Mouse (Mus musculus) stomach, embryonic 14.5 days (tissue): ENCODE data around the gene Tmem9b. TPM values are rescaled to one million over a fixed set of nuclear protein-coding genes. Genes with fewer than 3 reads are reported as not detected.
A peak's percentile ranks its signal among the peaks of the same experiment; 100 is the strongest.

Experiments
- ATAC-seq: fragments of 200-750 bp; cut with Nextera tagmentation; 2 replicates; pipeline ENCODE4 v1.8.0; 2017; ENCODE audit warnings: low read depth, moderate TSS enrichment; ENCODE audit not compliant: insufficient number of reproducible peaks, insufficient read depth, low FRiP score
- H3K27ac ChIP-seq: fragments of 300-500 bp; sonication (generic); 2 replicates; pipeline ENCODE4 v1.5.1; 2014; ENCODE audit warnings: mild to moderate bottlenecking, low read length, moderate library complexity, mixed read lengths
- H3K27me3 ChIP-seq: fragments of 300-500 bp; sonication (generic); 2 replicates; pipeline ENCODE4 v1.6.1; 2014; ENCODE audit warnings: low read length, control low read depth, mixed read lengths; ENCODE audit not compliant: control insufficient read depth, insufficient read depth
- H3K36me3 ChIP-seq: fragments of 300-500 bp; sonication (generic); 2 replicates; pipeline ENCODE4 v1.6.1; 2014; ENCODE audit warnings: mild to moderate bottlenecking, control low read depth, low read length, moderate library complexity, mixed read lengths; ENCODE audit not compliant: control insufficient read depth, insufficient read depth
- H3K4me1 ChIP-seq: fragments of 300-500 bp; sonication (generic); 2 replicates; pipeline ENCODE4 v1.6.1; 2014; ENCODE audit warnings: low read length, control low read depth, mixed read lengths; ENCODE audit not compliant: control insufficient read depth, insufficient read depth
- H3K4me2 ChIP-seq: fragments of 300-500 bp; sonication (generic); replicated peaks from 2 replicates; pipeline ENCODE4 v1.6.1; 2014; ENCODE audit warnings: low read depth, low read length, control low read depth
- H3K4me3 ChIP-seq: fragments of 300-500 bp; sonication (generic); 2 replicates; pipeline ENCODE4 v1.5.1; 2014; ENCODE audit warnings: low read depth, low read length, control low read depth
- H3K9ac ChIP-seq: fragments of 300-500 bp; sonication (generic); replicated peaks from 2 replicates; pipeline ENCODE4 v1.6.1; 2014; ENCODE audit warnings: low read depth, mild to moderate bottlenecking, control low read depth, low read length, moderate library complexity, mixed read lengths
- H3K9me3 ChIP-seq: fragments of 300-500 bp; sonication (generic); 2 replicates; pipeline ENCODE4 v1.6.1; 2016; ENCODE audit warnings: low read depth, low read length, control low read depth; ENCODE audit not compliant: control insufficient read depth
- WGBS: fragments of 180-500 bp; shearing (Covaris S2); extraction: QIAGEN DNeasy Blood & Tissue Kit; methylation state at CpG from one replicate; pipeline ENCODE4 v1.1.7; 2014; 5-methylcytosine and 5-hydroxymethylcytosine counted together
- polyA plus RNA-seq: library from polyadenylated mRNA; unstranded; fragments of >200 nt; fragmentation: Nextera tagmentation; extraction: Ambion mirVana; gene quantifications from 2 replicates; pipeline ENCODE4 v1.2.1, GENCODE M21; 2014

The Tmem9b gene
- polyA plus RNA-seq, 1 experiment from 2014 or later = 58.8 TPM

DNA sequence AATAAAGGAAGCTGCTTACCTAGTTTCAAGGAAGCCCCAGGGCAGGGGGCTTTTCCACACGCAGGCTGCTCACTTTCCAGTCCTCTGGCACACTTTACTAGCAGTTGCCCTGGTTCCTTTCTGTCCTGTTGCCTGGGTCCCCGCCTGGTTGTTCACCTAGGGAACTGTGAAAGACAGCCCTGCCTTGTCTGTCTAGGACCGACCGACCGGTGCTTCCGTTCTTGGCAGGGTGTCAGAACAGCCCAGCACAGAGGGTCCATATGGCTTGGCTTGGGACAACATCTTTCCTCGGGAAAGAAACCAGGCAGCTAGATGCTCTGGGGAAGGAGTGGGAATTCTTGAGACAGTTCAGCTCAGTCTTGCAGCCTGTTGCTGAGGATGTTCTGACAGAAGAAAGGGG is 30.6 kb upstream of the Tmem9b start:
- H3K4me2 ChIP-seq = no peak overlapping the region
- H3K27ac ChIP-seq = no peak overlapping the region
- no peak overlapping the region for H3K9ac ChIP-seq
- H3K36me3 ChIP-seq = no peaks in the 10 kb centered on the region
- no peaks in the 10 kb centered on the region for H3K9me3 ChIP-seq
- peaks cover 10% of the 10 kb centered on the region for H3K27me3 ChIP-seq
- 39% methylated on average over 7 of the region's 7 CpGs for WGBS
- ATAC-seq = no peak
- no peak overlapping the region for H3K4me3 ChIP-seq
- H3K4me1 ChIP-seq = peaks cover 5% of the 10 kb centered on the region; the same call in 1 of the 2 replicates

DNA sequence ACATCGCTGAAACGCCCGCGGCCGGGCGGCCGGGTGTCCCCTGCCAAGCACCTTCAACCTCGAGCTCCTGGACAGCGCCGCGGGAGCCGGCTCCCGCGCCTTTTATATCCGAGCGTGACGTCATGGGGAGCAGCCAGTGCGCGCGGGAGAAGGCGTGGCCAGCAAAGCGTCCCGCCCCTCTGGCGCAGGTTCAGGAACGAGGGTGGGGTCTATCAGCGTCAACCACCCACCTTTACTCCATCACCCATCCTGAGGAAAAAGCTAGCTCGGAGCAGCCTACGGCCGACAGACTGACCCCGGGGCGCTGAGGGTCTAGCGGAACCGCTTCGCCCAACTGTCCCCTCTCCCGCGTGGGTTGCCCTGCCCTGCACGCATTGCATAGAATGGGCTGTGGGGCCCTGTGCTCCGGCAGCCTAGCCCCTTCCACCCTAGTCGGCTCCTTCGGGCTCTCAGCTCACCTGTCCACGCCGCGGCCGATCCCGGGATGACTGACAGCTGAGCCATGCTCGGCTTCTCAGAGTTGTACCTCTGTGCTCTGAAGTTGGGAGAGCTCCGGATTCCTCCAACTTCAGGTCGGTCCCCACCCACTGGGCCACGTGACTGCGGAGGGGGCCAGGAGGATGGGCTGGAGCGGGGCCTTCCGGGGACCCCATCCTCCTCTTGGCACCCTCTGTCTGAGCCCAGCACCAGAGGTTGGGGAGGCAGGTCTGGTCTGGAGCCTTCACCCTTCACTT is 29.0 kb upstream of the Tmem9b start, which contains the start of gene Nrip3:
Gene Nrip3 (minus strand): TSS at position 556 of the 734 bp plus-strand sequence.
- H3K27ac ChIP-seq = no peak within 1 kb of the TSS
- no peak within 1 kb of the TSS for H3K9ac ChIP-seq
- peaks cover 5% of the 10 kb centered on the region; the same call in 1 of the 2 replicates for H3K4me1 ChIP-seq
- H3K36me3 ChIP-seq = no peaks in the 10 kb centered on the region
- H3K4me3 ChIP-seq = peak within 1 kb of the TSS; percentile 40
- 2% methylated on average over 52 of the region's 52 CpGs for WGBS
- H3K4me2 ChIP-seq = peak within 1 kb of the TSS; percentile 97
- no peaks in the 10 kb centered on the region for H3K9me3 ChIP-seq
- peaks cover 13% of the 10 kb centered on the region for H3K27me3 ChIP-seq
- peak; percentile 83; the same call in 1 of the 2 replicates for ATAC-seq

DNA sequence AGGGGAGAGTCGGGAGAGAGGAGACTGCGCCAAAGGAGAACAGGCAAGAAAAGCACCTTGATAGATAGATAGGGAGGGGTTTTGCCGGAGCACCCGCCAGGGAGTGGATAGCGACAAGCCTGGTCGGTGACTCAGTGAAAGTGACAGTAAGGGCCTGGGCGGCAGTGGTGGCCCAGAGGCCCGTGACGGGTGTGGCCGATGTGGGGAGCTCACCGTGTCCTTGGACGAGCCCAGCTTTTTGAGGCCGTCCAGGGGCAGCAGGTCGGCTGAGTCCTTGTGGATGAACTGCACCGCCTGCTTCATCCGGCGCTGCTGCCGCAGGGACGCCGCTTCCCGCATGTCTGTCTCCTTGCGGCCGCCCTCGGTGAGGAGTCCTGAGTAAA is 28.4 kb upstream of the Tmem9b start:
- Histone ChIP-seq H3K9me3 (no peaks in the 10 kb centered on the region), H3K27me3 (peaks cover 13% of the 10 kb centered on the region), H3K4me2 (peak overlapping the region; percentile 97), H3K4me1 (peaks cover 5% of the 10 kb centered on the region; the same call in 1 of the 2 replicates), H3K4me3 (peak overlapping the region; percentile 40), H3K27ac (no peak overlapping the region), H3K36me3 (no peaks in the 10 kb centered on the region), H3K9ac (no peak overlapping the region)
- peak; percentile 20; the same call in 1 of the 2 replicates for ATAC-seq
- under 1% methylated on average over 24 of the region's 24 CpGs for WGBS

DNA sequence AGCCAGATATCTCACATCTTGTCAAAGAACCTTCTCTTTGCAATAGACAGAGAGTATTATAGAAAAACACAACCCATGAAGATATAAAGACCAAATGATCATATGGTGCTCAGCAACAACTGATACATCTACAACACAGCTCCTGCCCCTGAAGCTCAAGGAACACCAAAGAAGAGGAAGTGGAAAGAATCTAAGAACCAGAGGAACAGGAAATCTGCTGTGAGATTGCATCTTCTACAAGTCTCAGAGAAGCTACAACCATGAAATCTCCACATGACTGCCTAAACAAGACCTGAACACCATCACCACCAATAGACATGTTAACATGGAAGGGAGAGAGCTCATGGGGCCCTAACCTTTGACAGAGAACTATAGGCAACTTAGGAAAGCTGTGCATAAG is 19.6 kb upstream of the Tmem9b start:
- Histone ChIP-seq H3K36me3 (no peaks in the 10 kb centered on the region), H3K27ac (no peak overlapping the region), H3K9ac (no peak overlapping the region), H3K9me3 (no peaks in the 10 kb centered on the region), H3K27me3 (no peaks in the 10 kb centered on the region), H3K4me3 (no peak overlapping the region), H3K4me2 (no peak overlapping the region), H3K4me1 (no peaks in the 10 kb centered on the region)
- ATAC-seq = no peak

DNA sequence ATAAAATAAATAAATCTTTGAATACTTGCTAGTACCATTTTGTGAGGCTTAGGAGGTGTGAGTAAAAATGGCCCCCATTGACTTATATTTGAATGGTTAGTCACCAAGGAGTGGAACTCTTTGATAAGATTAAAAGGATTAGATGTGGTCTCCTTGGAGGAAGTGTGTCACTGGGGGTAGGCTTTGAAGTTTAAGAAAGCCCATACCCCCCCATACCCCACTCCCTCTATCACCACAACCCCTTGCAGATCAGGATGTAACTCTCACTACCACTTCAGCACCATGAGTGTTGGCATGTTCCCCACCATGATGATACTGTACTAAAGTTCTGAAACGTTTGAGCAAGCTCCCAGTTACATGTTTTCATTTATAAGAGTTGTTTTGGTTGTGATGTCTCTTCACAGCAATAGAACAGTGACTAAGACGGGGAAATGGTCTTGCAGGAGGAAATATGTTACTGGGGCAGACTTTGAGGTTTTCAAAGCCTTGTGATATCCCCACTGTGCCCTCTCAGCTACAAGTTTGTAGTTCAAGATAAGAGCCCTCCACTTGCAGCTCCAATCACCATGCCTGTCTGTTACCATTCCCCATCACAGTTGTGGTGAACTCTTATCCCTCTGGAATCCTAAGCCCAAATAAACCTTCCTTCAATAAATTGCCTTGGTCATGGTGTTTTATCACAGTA is 16.2 kb upstream of the Tmem9b start:
- Histone ChIP-seq H3K27ac (no peak overlapping the region), H3K27me3 (no peaks in the 10 kb centered on the region), H3K4me3 (no peak overlapping the region), H3K36me3 (no peaks in the 10 kb centered on the region), H3K4me1 (no peaks in the 10 kb centered on the region), H3K9ac (no peak overlapping the region), H3K9me3 (no peaks in the 10 kb centered on the region), H3K4me2 (no peak overlapping the region)
- 51% methylated on average over 2 of the region's 2 CpGs for WGBS
- no peak for ATAC-seq

DNA sequence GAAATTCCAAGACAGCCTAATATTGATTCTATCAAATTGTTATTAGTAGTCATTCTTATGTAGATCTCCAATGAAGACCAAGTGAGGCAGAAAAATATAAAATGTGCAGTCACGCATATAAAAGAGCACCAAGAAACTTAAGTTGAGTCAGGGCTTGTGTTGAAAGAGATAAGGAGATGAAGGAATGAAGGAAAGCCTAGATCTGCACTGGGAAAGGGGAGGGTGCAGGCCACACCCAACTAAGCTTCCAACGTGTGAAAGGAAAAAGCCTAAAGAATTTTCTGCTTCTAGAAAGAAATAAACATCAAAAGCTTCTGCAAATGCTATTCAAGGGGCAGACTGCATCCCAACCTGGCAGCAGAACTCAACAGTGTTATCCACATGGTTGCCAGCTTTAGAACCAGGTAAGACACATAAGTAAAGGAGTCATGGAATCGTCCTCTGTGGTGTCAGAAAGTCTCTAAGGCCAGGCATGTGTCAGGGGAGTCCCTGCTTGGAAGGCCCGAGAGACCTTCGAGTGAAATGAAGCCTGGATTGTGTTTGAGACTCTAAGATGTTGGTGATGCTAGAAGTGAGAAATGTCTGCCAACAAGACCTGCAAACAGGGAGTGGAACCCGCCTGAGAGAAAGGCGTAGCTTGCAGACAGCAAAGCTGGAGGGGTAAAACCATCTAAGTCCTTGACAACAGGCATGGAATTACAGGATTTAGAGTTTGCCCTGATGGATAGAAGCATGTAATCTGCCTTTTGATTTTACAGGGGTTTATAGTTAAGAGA is 15.1 kb upstream of the Tmem9b start:
- Histone ChIP-seq H3K27me3 (no peaks in the 10 kb centered on the region), H3K4me1 (no peaks in the 10 kb centered on the region), H3K4me2 (no peak overlapping the region), H3K36me3 (no peaks in the 10 kb centered on the region), H3K9me3 (no peaks in the 10 kb centered on the region), H3K27ac (no peak overlapping the region), H3K9ac (no peak overlapping the region), H3K4me3 (no peak overlapping the region)
- ATAC-seq = no peak
- WGBS = 75% methylated on average over 7 of the region's 7 CpGs

DNA sequence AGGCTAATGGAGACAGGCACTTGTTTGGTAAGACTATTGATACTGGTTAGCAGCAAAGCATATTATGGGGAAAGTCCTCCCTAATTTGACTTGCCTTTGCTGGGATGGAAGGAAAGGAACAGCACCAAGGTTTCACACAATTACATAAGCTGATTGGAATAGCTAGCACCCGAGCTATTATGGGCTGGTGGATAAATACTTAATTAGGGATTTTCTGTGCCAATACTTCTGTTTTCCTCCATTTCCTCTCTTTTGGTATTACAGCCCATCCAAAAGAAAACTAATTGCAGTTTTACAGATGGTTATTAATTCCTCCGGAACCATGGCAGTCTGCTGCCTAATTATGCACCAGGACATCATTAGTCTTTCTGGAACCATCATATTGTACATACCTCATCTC is 11.3 kb upstream of the Tmem9b start:
- Histone ChIP-seq H3K4me2 (no peak overlapping the region), H3K27me3 (no peaks in the 10 kb centered on the region), H3K9me3 (no peaks in the 10 kb centered on the region), H3K9ac (no peak overlapping the region), H3K4me3 (no peak overlapping the region), H3K4me1 (no peaks in the 10 kb centered on the region), H3K36me3 (no peaks in the 10 kb centered on the region), H3K27ac (no peak overlapping the region)
- no peak for ATAC-seq
- 77% methylated on average over 2 of the region's 2 CpGs for WGBS

DNA sequence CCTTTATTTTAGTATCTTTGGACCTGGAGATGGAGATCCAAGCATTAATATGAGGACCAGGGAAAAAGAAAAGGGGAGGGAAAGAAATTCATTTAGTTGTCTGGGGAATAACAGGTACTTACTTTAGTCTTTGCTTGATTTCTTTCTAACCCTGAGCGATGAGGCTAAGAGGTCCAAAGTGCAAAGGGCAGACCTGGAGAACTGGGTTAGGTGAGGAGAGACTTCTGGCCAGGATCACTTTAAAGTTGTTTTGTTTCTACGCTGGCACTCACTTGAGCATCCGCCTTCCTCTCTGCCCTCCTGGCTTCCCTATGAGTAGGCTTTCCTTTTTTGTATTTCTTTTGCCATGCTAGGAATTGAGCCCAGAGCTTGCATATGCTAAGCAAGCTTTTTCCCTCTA is 3.6 kb upstream of the Tmem9b start:
- no peak for ATAC-seq
- 89% methylated on average over 3 of the region's 3 CpGs for WGBS
- H3K4me1 ChIP-seq = peaks cover 8% of the 10 kb centered on the region; the same call in 1 of the 2 replicates
- H3K27me3 ChIP-seq = no peaks in the 10 kb centered on the region
- no peak overlapping the region for H3K4me2 ChIP-seq
- no peaks in the 10 kb centered on the region for H3K36me3 ChIP-seq
- no peak overlapping the region for H3K27ac ChIP-seq
- H3K4me3 ChIP-seq = no peak overlapping the region
- H3K9me3 ChIP-seq = no peaks in the 10 kb centered on the region
- no peak overlapping the region for H3K9ac ChIP-seq
